Mouse (Mus musculus): ENCODE data around the gene Kpna7.

DNA sequence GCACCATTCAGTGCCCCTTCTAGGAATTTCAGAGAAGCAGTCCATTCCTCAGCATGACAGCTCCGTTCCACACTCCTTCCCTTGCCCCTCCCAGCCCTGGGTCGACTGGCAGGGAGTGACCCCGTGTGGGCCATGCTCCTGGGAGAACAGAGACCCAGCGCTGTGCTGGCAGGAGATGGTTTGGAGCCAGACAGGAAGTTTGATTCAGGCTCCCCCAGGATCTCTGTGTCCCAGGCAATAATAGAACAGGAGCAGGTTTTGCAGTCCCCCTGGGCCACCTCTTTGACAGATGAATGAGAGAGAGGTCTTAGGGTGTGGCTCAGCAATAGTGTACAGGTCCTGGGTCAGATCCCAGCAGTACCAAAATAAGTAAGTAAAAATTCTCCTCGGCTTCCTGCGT lies 34.2 kb upstream of the Kpna7 start:
- TF ChIP-seq GABPA (IDR thresholded peaks at IDR 0.05; ENCODE audit: low read depth, low read length) (no peak), E2F4 (IDR thresholded peaks at IDR 0.05; ENCODE audit: borderline replicate concordance, low read depth, low read length) (no peak), POLR2AphosphoS2 (IDR thresholded peaks at IDR 0.05; ENCODE audit: low read length) (no peak), UBTF (IDR thresholded peaks at IDR 0.05; ENCODE audit: borderline replicate concordance, insufficient read depth, low read depth, low read length) (no peak), CTCF (IDR thresholded peaks at IDR 0.05 in 2 of 3, conservative IDR thresholded peaks at IDR 0.05 in 1 of 3; ENCODE audit: control insufficient read depth in 1 of 3, insufficient read depth in 1 of 3, low read depth in 2 of 3, low read length in 3 of 3, poor library complexity in 1 of 3, severe bottlenecking in 1 of 3) (no peak), ZMIZ1 (IDR thresholded peaks at IDR 0.05; ENCODE audit: low read depth, low read length) (no peak), HCFC1 (IDR thresholded peaks at IDR 0.05; ENCODE audit: low read depth, low read length) (no peak), ELF1 (IDR thresholded peaks at IDR 0.05; ENCODE audit: low read depth, low read length) (no peak), MXI1 (IDR thresholded peaks at IDR 0.05; ENCODE audit: low read depth, low read length) (no peak)

Data from MEL (cell line).